Mouse (Mus musculus): ENCODE results near the gene Zbed4. TPM values are rescaled to one million over a fixed set of nuclear protein-coding genes. Genes with fewer than 3 reads are reported as not detected.

Zbed4 gene
- total and polyA plus RNA-seq, 2 experiments from 2014 or later: 4.8 to 18.6 TPM

GRCm38 (mm10) chr15:88831482-88831881 is 80.0 kb downstream of the Zbed4 start:
- Histone ChIP-seq H3K4me3 (ENCODE audit: low read length) (no peak overlapping the region), H3K4me1 (ENCODE audit: insufficient read depth, low read length) (no peaks in the 10 kb centered on the region), H3K9me3 (ENCODE audit: low read length) (no peaks in the 10 kb centered on the region), H3K9ac (replicated peaks; ENCODE audit: low read length) (no peak overlapping the region), H3K36me3 (ENCODE audit: insufficient read depth, low read length) (peaks cover 2% of the 10 kb centered on the region), H3K27ac (no peak overlapping the region), H3K4me2 (ENCODE audit: low read depth, low read length) (no peak overlapping the region), H3K27me3 (ENCODE audit: insufficient read depth, low read length) (no peaks in the 10 kb centered on the region)
- WGBS: 59% methylated on average over 5 of the region's 5 CpGs
- ATAC-seq (no peak), DNase-seq (ENCODE audit: low spot score) (peak; percentile 2)
- TF ChIP-seq CTCF (IDR thresholded peaks at IDR 0.05; ENCODE audit: low read depth): no peak

GRCm38 (mm10) chr15:88832536-88832935 is 81.1 kb downstream of the Zbed4 start:
- no peaks in the 10 kb centered on the region for H3K27me3 ChIP-seq (ENCODE audit: insufficient read depth, low read length)
- TF ChIP-seq CTCF (IDR thresholded peaks at IDR 0.05; ENCODE audit: low read depth): no peak
- peaks cover 4% of the 10 kb centered on the region; the same call in 1 of the 2 replicates for H3K4me1 ChIP-seq (ENCODE audit: insufficient read depth, low read length)
- no peaks in the 10 kb centered on the region for H3K9me3 ChIP-seq (ENCODE audit: low read length)
- no peak overlapping the region for H3K27ac ChIP-seq
- 83% methylated on average over 9 of the region's 9 CpGs for WGBS
- no peak for ATAC-seq
- no peak overlapping the region for H3K4me2 ChIP-seq (ENCODE audit: low read depth, low read length)
- H3K4me3 ChIP-seq (ENCODE audit: low read length): no peak overlapping the region
- H3K9ac ChIP-seq (replicated peaks; ENCODE audit: low read length): no peak overlapping the region
- H3K36me3 ChIP-seq (ENCODE audit: insufficient read depth, low read length): no peaks in the 10 kb centered on the region
- no peak for DNase-seq (ENCODE audit: low spot score)

Other genes with a start within 250 kb of the Zbed4 start
- gene Zdhhc25, start 151.4 kb upstream of the Zbed4 start, total RNA-seq (2014; rRNA removed): not detected in 2 replicates
- gene Zdhhc25, start 151.4 kb upstream of the Zbed4 start, polyA plus RNA-seq (2015; fragmentation: Nextera tagmentation; extraction: Ambion mirVana): not detected in 2 replicates
- 43.5 and 45.2 TPM in 2 replicates for gene Brd1, start 17.4 kb upstream of the Zbed4 start, total RNA-seq (2014; rRNA removed)
- gene Brd1, start 17.4 kb upstream of the Zbed4 start, polyA plus RNA-seq (2015; fragmentation: Nextera tagmentation; extraction: Ambion mirVana): 12.4 and 13.1 TPM in 2 replicates
- 12.7 and 17.4 TPM in 2 replicates for gene Alg12, start 67.7 kb downstream of the Zbed4 start, total RNA-seq (2014; rRNA removed)
- 6.3 and 7.2 TPM in 2 replicates for gene Alg12, start 67.7 kb downstream of the Zbed4 start, polyA plus RNA-seq (2015; fragmentation: Nextera tagmentation; extraction: Ambion mirVana)
- gene Creld2, start 68.0 kb downstream of the Zbed4 start, total RNA-seq (2014; rRNA removed): 15.9 and 18.9 TPM in 2 replicates
- gene Creld2, start 68.0 kb downstream of the Zbed4 start, polyA plus RNA-seq (2015; fragmentation: Nextera tagmentation; extraction: Ambion mirVana): 38.9 and 40.1 TPM in 2 replicates
- 98.0 and 104 TPM in 2 replicates for gene Pim3, start 110.5 kb downstream of the Zbed4 start, total RNA-seq (2014; rRNA removed)
- 69.8 TPM in 2 replicates for gene Pim3, start 110.5 kb downstream of the Zbed4 start, polyA plus RNA-seq (2015; fragmentation: Nextera tagmentation; extraction: Ambion mirVana)
- 0.11 and 0.16 TPM in 2 replicates for gene Ttll8, start 202.8 kb downstream of the Zbed4 start, total RNA-seq (2014; rRNA removed)
- 0.14 and 0.45 TPM in 2 replicates for gene Ttll8, start 202.8 kb downstream of the Zbed4 start, polyA plus RNA-seq (2015; fragmentation: Nextera tagmentation; extraction: Ambion mirVana)
- gene Mlc1, start 227.3 kb downstream of the Zbed4 start, total RNA-seq (2014; rRNA removed): 106 and 111 TPM in 2 replicates
- gene Mlc1, start 227.3 kb downstream of the Zbed4 start, polyA plus RNA-seq (2015; fragmentation: Nextera tagmentation; extraction: Ambion mirVana): 72.5 and 88.3 TPM in 2 replicates
- gene Mov10l1, start 231.2 kb downstream of the Zbed4 start, total RNA-seq (2014; rRNA removed): not detected in 2 replicates
- not detected in 2 replicates for gene Mov10l1, start 231.2 kb downstream of the Zbed4 start, polyA plus RNA-seq (2015; fragmentation: Nextera tagmentation; extraction: Ambion mirVana)